In genomic region chr4:46390390-46390970, GRCm38 (mm10) we compare ENCODE assay signal across 8 mouse cellular contexts. TPM values are rescaled to one million over a fixed set of nuclear protein-coding genes. Genes with fewer than 3 reads are reported as not detected.
DNase-seq lines count a peak whose midpoint lies in the region; ATAC-seq and TF ChIP-seq lines count a peak whose summit lies in the region.

No protein-coding gene starts in this region.

- peak overlapping the region; percentile 57 for H3K4me2 ChIP-seq in midbrain, embryonic 12.5 days (replicated peaks)

- peak overlapping the region; percentile 98 for H3K27ac ChIP-seq in embryonic facial prominence, embryonic 10.5 days (replicated peaks)
- H3K27ac ChIP-seq in limb, embryonic 10.5 days: peak overlapping the region; percentile 98
- no peak overlapping the region; the same call in 1 of the 2 replicates for H3K27ac ChIP-seq in midbrain, embryonic 12.5 days (replicated peaks)
- no peak overlapping the region for H3K27ac ChIP-seq in small intestine, adult 2 months (ENCODE audit: insufficient read depth, low read depth, low read length)

- peak overlapping the region; percentile 75 for H3K4me3 ChIP-seq in embryonic facial prominence, embryonic 10.5 days
- H3K4me3 ChIP-seq in limb, embryonic 10.5 days: peak overlapping the region; percentile 74
- no peak overlapping the region for H3K4me3 ChIP-seq in midbrain, embryonic 12.5 days
- no peak overlapping the region for H3K4me3 ChIP-seq in small intestine, adult 2 months (ENCODE audit: low read depth, low read length)

- TF ChIP-seq POLR2A in small intestine, adult 2 months (IDR thresholded peaks at IDR 0.05; ENCODE audit: low read depth, low read length): no peak

- no peak overlapping the region for H3K9ac ChIP-seq in midbrain, embryonic 12.5 days (replicated peaks)

- no peaks in the 10 kb centered on the region for H3K27me3 ChIP-seq in embryonic facial prominence, embryonic 10.5 days (replicated peaks; ENCODE audit: low read depth, poor library complexity, severe bottlenecking)
- no peaks in the 10 kb centered on the region for H3K27me3 ChIP-seq in limb, embryonic 10.5 days (ENCODE audit: low read depth, poor library complexity, severe bottlenecking)
- no peaks in the 10 kb centered on the region for H3K27me3 ChIP-seq in midbrain, embryonic 12.5 days
- H3K27me3 ChIP-seq in small intestine, adult 2 months (ENCODE audit: control insufficient read depth, insufficient read depth, low read length): no peaks in the 10 kb centered on the region

- ATAC-seq in midbrain, embryonic 12.5 days (ENCODE audit: low FRiP score, low read depth): no peak

- peaks cover 14% of the 10 kb centered on the region for H3K36me3 ChIP-seq in embryonic facial prominence, embryonic 10.5 days (replicated peaks)
- H3K36me3 ChIP-seq in limb, embryonic 10.5 days: peaks cover 9% of the 10 kb centered on the region
- peaks cover 6% of the 10 kb centered on the region; the same call in 1 of the 2 replicates for H3K36me3 ChIP-seq in midbrain, embryonic 12.5 days
- H3K36me3 ChIP-seq in small intestine, adult 2 months (ENCODE audit: control insufficient read depth, insufficient read depth, low read length): peaks cover 3% of the 10 kb centered on the region

- DNase-seq in urinary bladder, adult 18-20 months (ENCODE audit: low spot score in 2 of 2): peak; percentile 46 to 66
- DNase-seq in urinary bladder, postnatal 10 days (ENCODE audit: low spot score): no peak
- DNase-seq in embryonic facial prominence, embryonic 10.5 days (ENCODE audit: low spot score): peak; percentile 83
- peak; percentile 79 to 88 for DNase-seq in heart, adult 18-20 months
- peak; percentile 81 for DNase-seq in kidney, adult 18-20 months
- peak; percentile 86 for DNase-seq in limb, embryonic 10.5 days (ENCODE audit: low spot score)

- WGBS in embryonic facial prominence, embryonic 10.5 days: 21% methylated on average over 9 of the region's 9 CpGs
- 24% methylated on average over 9 of the region's 9 CpGs for WGBS in limb, embryonic 10.5 days
- WGBS in midbrain, embryonic 12.5 days: 22% methylated on average over 9 of the region's 9 CpGs
- 22% methylated on average over 9 of the region's 9 CpGs for WGBS in small intestine, adult 2 months

- no peaks in the 10 kb centered on the region for H3K9me3 ChIP-seq in embryonic facial prominence, embryonic 10.5 days
- H3K9me3 ChIP-seq in limb, embryonic 10.5 days (replicated peaks): no peaks in the 10 kb centered on the region
- no peaks in the 10 kb centered on the region for H3K9me3 ChIP-seq in midbrain, embryonic 12.5 days

- TF ChIP-seq CTCF in small intestine, adult 2 months (IDR thresholded peaks at IDR 0.05; ENCODE audit: extremely low read depth, insufficient read length, insufficient replicate concordance, low read depth, low read length): peak; percentile 80; the same call in 1 of the 2 replicates

- peaks cover 9% of the 10 kb centered on the region for H3K4me1 ChIP-seq in embryonic facial prominence, embryonic 10.5 days
- peaks cover 7% of the 10 kb centered on the region for H3K4me1 ChIP-seq in limb, embryonic 10.5 days
- peaks cover 7% of the 10 kb centered on the region; the same call in 1 of the 2 replicates for H3K4me1 ChIP-seq in midbrain, embryonic 12.5 days
- no peaks in the 10 kb centered on the region for H3K4me1 ChIP-seq in small intestine, adult 2 months (ENCODE audit: control insufficient read depth, insufficient read depth, insufficient read length, low read length)

RNA-seq across cellular contexts. Expression of gene Trmo, which starts 1.2 kb away (rescaled TPM):
- 12.3 and 12.7 TPM in 2 replicates for polyA plus RNA-seq in embryonic facial prominence, embryonic 10.5 days (2016; fragmentation: Nextera tagmentation; extraction: Ambion mirVana)
- total RNA-seq in heart, adult 18-20 months (2021): 1 to 10 TPM; 3.2 to 4.7 TPM
- 11.5 and 11.9 TPM in 2 replicates for polyA plus RNA-seq in limb, embryonic 10.5 days (2016; fragmentation: Nextera tagmentation; extraction: Ambion mirVana)
- polyA plus RNA-seq in midbrain, embryonic 12.5 days (2016; fragmentation: Nextera tagmentation; extraction: Ambion mirVana): 9.4 and 10.0 TPM in 2 replicates
- 2.0 and 3.1 TPM in 2 replicates for polyA plus RNA-seq in small intestine, adult 2 months (2012; rRNA removed)

RNA-seq across cellular contexts. Expression of gene Hemgn, which starts 22.8 kb away (rescaled TPM):
- 9.9 and 13.6 TPM in 2 replicates for polyA plus RNA-seq in embryonic facial prominence, embryonic 10.5 days (2016; fragmentation: Nextera tagmentation; extraction: Ambion mirVana)
- under 1 TPM; 0.15 TPM for total RNA-seq in heart, adult 18-20 months (2021)
- 12.8 and 13.4 TPM in 2 replicates for polyA plus RNA-seq in limb, embryonic 10.5 days (2016; fragmentation: Nextera tagmentation; extraction: Ambion mirVana)
- 2.6 and 3.6 TPM in 2 replicates for polyA plus RNA-seq in midbrain, embryonic 12.5 days (2016; fragmentation: Nextera tagmentation; extraction: Ambion mirVana)
- 0.04 TPM in 1 of 2 replicates, not detected in the other for polyA plus RNA-seq in small intestine, adult 2 months (2012; rRNA removed)

RNA-seq across cellular contexts. Expression of gene Foxe1, which starts 47.1 kb away (rescaled TPM):
- 1.7 and 2.3 TPM in 2 replicates for polyA plus RNA-seq in embryonic facial prominence, embryonic 10.5 days (2016; fragmentation: Nextera tagmentation; extraction: Ambion mirVana)
- not detected for total RNA-seq in heart, adult 18-20 months (2021)
- polyA plus RNA-seq in limb, embryonic 10.5 days (2016; fragmentation: Nextera tagmentation; extraction: Ambion mirVana): 0.35 TPM in 1 of 2 replicates, not detected in the other
- polyA plus RNA-seq in midbrain, embryonic 12.5 days (2016; fragmentation: Nextera tagmentation; extraction: Ambion mirVana): not detected in 2 replicates
- polyA plus RNA-seq in small intestine, adult 2 months (2012; rRNA removed): 0.04 TPM in 1 of 2 replicates, not detected in the other

Comparison
In these comparisons a context has a peak if more than half of its experiments do, and no peak if none do; other contexts are left out.
1. H3K27ac ChIP-seq: peak in embryonic facial prominence, embryonic 10.5 days (single experiment) and limb, embryonic 10.5 days (single experiment); none in midbrain, embryonic 12.5 days (single experiment) and small intestine, adult 2 months (single experiment).
2. H3K4me3 ChIP-seq: peak in embryonic facial prominence, embryonic 10.5 days (single experiment) and limb, embryonic 10.5 days (single experiment); none in midbrain, embryonic 12.5 days (single experiment) and small intestine, adult 2 months (single experiment).